Mouse (Mus musculus) testis, adult 2 months (tissue): Measurements from ENCODE around the gene Agmat. TPM values are rescaled to one million over a fixed set of nuclear protein-coding genes. Genes with fewer than 3 reads are reported as not detected.

ENCODE experiments used
- H3K27ac ChIP-seq: fragments of 200-500 bp; 2 replicates; pipeline ENCODE4 v1.5.1; 2012; ENCODE audit warnings: low read depth, low read length; ENCODE audit not compliant: control insufficient read depth, insufficient read depth
- H3K27me3 ChIP-seq: fragments of 200-500 bp; 2 replicates; pipeline ENCODE4 v1.6.1; 2012; ENCODE audit warnings: mild to moderate bottlenecking, low read length, moderate library complexity; ENCODE audit not compliant: control insufficient read depth, insufficient read depth
- H3K36me3 ChIP-seq: fragments of 200-500 bp; 2 replicates; pipeline ENCODE4 v1.6.1; 2012; ENCODE audit warnings: mild to moderate bottlenecking, low read length; ENCODE audit not compliant: control insufficient read depth, insufficient read depth
- H3K4me1 ChIP-seq: fragments of 200-500 bp; 2 replicates; pipeline ENCODE4 v1.6.1; 2012; ENCODE audit warnings: low read length; ENCODE audit not compliant: control insufficient read depth, insufficient read depth
- H3K4me3 ChIP-seq: fragments of 200-500 bp; 2 replicates; pipeline ENCODE4 v1.5.1; 2012; ENCODE audit warnings: low read depth, mild to moderate bottlenecking, low read length, moderate library complexity, mixed read lengths; ENCODE audit not compliant: control insufficient read depth
- CTCF ChIP-seq: fragments of 200-500 bp; IDR thresholded peaks from 2 replicates; pipeline ENCODE4 v1.5.1; 2012; ENCODE audit warnings: low read depth, mild to moderate bottlenecking, inconsistent platforms, low read length, moderate library complexity; ENCODE audit not compliant: control insufficient read depth, insufficient read depth, insufficient replicate concordance
- POLR2A ChIP-seq: fragments of 200-500 bp; IDR thresholded peaks from 2 replicates; pipeline ENCODE4 v1.6.1; 2012; ENCODE audit warnings: low read depth, mild to moderate bottlenecking, inconsistent platforms, low read length, moderate library complexity; ENCODE audit not compliant: control insufficient read depth
- polyA plus RNA-seq: library from polyadenylated mRNA; depleted of rRNA; stranded (reverse); fragments of >200 nt; gene quantifications from 2 replicates; pipeline ENCODE4 v1.2.3, GENCODE M21; 2012; rRNA removed

Agmat gene
- polyA plus RNA-seq, 1 experiment, result 0.07 TPM

- TF ChIP-seq POLR2A (no peak), CTCF (no peak)
- no peak overlapping the region for H3K4me3 ChIP-seq
- no peaks in the 10 kb centered on the region for H3K27me3 ChIP-seq
- no peak overlapping the region for H3K27ac ChIP-seq
- H3K36me3 ChIP-seq, result no peaks in the 10 kb centered on the region
- H3K4me1 ChIP-seq, result peaks cover 5% of the 10 kb centered on the region
These were observed 50.5 kb downstream of the Agmat start for GRCm38 (mm10) chr4:141796954-141797353.

GRCm38 (mm10) chr4:141797545-141797944, 51.1 kb downstream of the Agmat start:
- TF ChIP-seq CTCF, result no peak
- no peak for TF ChIP-seq POLR2A
- Histone ChIP-seq H3K4me3 (no peak overlapping the region), H3K27me3 (no peaks in the 10 kb centered on the region), H3K4me1 (peaks cover 5% of the 10 kb centered on the region), H3K27ac (no peak overlapping the region), H3K36me3 (no peaks in the 10 kb centered on the region)

GRCm38 (mm10) chr4:141804105-141804504, 57.6 kb downstream of the Agmat start:
- Histone ChIP-seq H3K4me3 (no peak overlapping the region), H3K4me1 (no peaks in the 10 kb centered on the region), H3K27me3 (no peaks in the 10 kb centered on the region), H3K27ac (no peak overlapping the region), H3K36me3 (no peaks in the 10 kb centered on the region; the same call in none of the 2 replicates)
- no peak for TF ChIP-seq POLR2A
- TF ChIP-seq CTCF, result no peak

- H3K36me3 ChIP-seq, result peaks cover 2% of the 10 kb centered on the region
- H3K27ac ChIP-seq, result no peak overlapping the region
- no peaks in the 10 kb centered on the region for H3K27me3 ChIP-seq
- no peaks in the 10 kb centered on the region for H3K4me1 ChIP-seq
- no peak overlapping the region for H3K4me3 ChIP-seq
- TF ChIP-seq POLR2A, result no peak
- TF ChIP-seq CTCF, result no peak
These were observed 59.4 kb downstream of the Agmat start for GRCm38 (mm10) chr4:141805886-141806285.

Other genes with a start within 250 kb of the Agmat start
- 16.9 and 20.1 TPM in 2 replicates for gene Spen, start 208.1 kb upstream of the Agmat start, polyA plus RNA-seq
- 3.1 and 4.4 TPM in 2 replicates for gene Fblim1, start 140.6 kb upstream of the Agmat start, polyA plus RNA-seq
- 3.5 and 3.9 TPM in 2 replicates for gene Tmem82, start 128.0 kb upstream of the Agmat start, polyA plus RNA-seq
- gene Slc25a34, start 122.9 kb upstream of the Agmat start, polyA plus RNA-seq, result 2.2 and 2.9 TPM in 2 replicates
- 73.3 and 76.3 TPM in 2 replicates for gene Plekhm2, start 81.8 kb upstream of the Agmat start, polyA plus RNA-seq
- 3.6 and 4.1 TPM in 2 replicates for gene Rsc1a1, start 61.1 kb upstream of the Agmat start, polyA plus RNA-seq
- 4.1 and 5.2 TPM in 2 replicates for gene Ddi2, start 23.3 kb upstream of the Agmat start, polyA plus RNA-seq
- gene Dnajc16, start 44.3 kb downstream of the Agmat start, polyA plus RNA-seq, result 11.3 and 12.2 TPM in 2 replicates
- 7.8 and 8.0 TPM in 2 replicates for gene Casp9, start 46.9 kb downstream of the Agmat start, polyA plus RNA-seq
- gene Cela2a, start 79.5 kb downstream of the Agmat start, polyA plus RNA-seq, result 6.2 and 6.5 TPM in 2 replicates
- gene Ctrc, start 99.7 kb downstream of the Agmat start, polyA plus RNA-seq, result 0.66 and 1.4 TPM in 2 replicates
- 56.1 and 57.6 TPM in 2 replicates for gene Efhd2, start 128.2 kb downstream of the Agmat start, polyA plus RNA-seq